ENCODE assay signal across 10 mouse cellular contexts in the genomic region with DNA sequence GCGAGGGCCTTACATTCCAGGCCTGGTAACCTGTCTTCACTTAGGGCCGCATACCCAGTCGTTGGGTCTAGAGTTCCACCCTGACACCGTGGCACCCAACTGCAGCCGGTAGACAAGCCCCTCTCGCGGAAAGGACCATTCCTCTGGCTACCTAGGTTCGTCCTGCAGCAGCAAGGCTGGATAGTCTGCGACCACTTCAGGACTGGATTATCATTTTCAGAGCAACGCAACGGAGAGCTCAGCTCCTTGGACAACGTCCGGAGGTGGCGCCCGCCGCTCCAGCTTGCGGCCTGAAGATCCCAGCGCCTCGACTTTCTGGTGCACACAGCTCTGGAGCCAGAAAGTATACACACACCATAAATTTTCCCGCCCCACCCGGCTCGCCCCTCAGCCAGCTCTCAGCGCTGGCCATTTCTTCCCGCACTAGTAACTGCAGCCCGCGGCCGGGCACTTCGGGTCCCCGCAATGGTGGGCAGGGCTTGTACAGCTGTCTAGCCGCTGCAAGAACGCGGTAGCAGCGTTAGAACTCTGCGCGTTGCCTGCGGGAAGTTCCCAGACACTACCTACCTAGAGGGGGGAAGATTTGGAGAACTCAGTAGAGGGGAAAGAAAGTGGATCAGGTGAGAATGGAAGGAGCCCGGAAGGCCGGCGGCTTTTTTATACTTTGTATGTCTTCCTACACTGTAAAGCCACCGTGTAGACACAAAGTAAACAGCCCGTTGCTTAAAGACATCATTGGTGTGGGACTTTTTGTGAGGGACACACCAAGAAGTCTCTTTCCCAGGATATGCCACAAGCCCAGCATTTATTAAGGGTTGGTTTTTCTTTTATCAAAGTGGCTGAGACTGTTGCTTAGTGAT. TPM values are rescaled to one million over a fixed set of nuclear protein-coding genes. Genes with fewer than 3 reads are reported as not detected.
DNase-seq lines count a peak whose midpoint lies in the region; ATAC-seq and TF ChIP-seq lines count a peak whose summit lies in the region.
"Had no signal": no experiment of that assay in that cellular context is flagged by ENCODE, and none has a peak within 500 bp of the region (broad histone marks: within the 10 kb centered on the region; RNA-seq: fewer than 3 reads in every experiment).

No protein-coding gene starts in this region.

- 7% methylated on average over 41 of the region's 41 CpGs for WGBS in lung, embryonic 15.5 days
- 11% methylated on average over 41 of the region's 41 CpGs for WGBS in lung, adult 2 months
- 1% methylated on average over 41 of the region's 41 CpGs for WGBS in limb, embryonic 14.5 days
- WGBS in neural tube, embryonic 15.5 days = under 1% methylated on average over 41 of the region's 41 CpGs

- H3K27me3 ChIP-seq in lung, embryonic 15.5 days = peaks cover 100% of the 10 kb centered on the region
- peaks cover 99% of the 10 kb centered on the region for H3K27me3 ChIP-seq in limb, embryonic 14.5 days (ENCODE audit: control insufficient read depth, insufficient read depth, low read length)
- peaks cover 95% of the 10 kb centered on the region for H3K27me3 ChIP-seq in neural tube, embryonic 15.5 days (replicated peaks)

- H3K4me1 ChIP-seq in lung, embryonic 15.5 days = peaks cover 6% of the 10 kb centered on the region
- H3K4me1 ChIP-seq in lung, adult 2 months (ENCODE audit: control insufficient read depth, insufficient read depth, low read length) = no peaks in the 10 kb centered on the region
- no peaks in the 10 kb centered on the region for H3K4me1 ChIP-seq in limb, embryonic 14.5 days (ENCODE audit: control insufficient read depth, insufficient read depth, low read length)
- peaks cover 10% of the 10 kb centered on the region; the same call in 1 of the 2 replicates for H3K4me1 ChIP-seq in neural tube, embryonic 15.5 days

- H3K27ac ChIP-seq in lung, embryonic 15.5 days = no peak overlapping the region
- no peak overlapping the region for H3K27ac ChIP-seq in limb, embryonic 14.5 days (replicated peaks; ENCODE audit: low read depth, low read length)
- H3K27ac ChIP-seq in neural tube, embryonic 15.5 days (replicated peaks) = no peak overlapping the region
- H3K27ac ChIP-seq: heart, adult 2 months had no signal

- no peak for TF ChIP-seq POLR2A in lung, adult 2 months (IDR thresholded peaks at IDR 0.05; ENCODE audit: borderline replicate concordance, extremely low read depth, low read depth, low read length)
- TF ChIP-seq POLR2A in limb, embryonic 14.5 days (IDR thresholded peaks at IDR 0.05; ENCODE audit: borderline replicate concordance, extremely low read depth, insufficient read depth, insufficient read length) = no peak

- no peak for ATAC-seq in lung, embryonic 15.5 days (ENCODE audit: borderline replicate concordance, extremely low read depth, low FRiP score, low TSS enrichment)
- ATAC-seq in limb, embryonic 14.5 days (ENCODE audit: low FRiP score, low read depth) = no peak
- ATAC-seq in neural tube, embryonic 15.5 days (ENCODE audit: low FRiP score) = no peak

- peak overlapping the region; percentile 56 for H3K4me2 ChIP-seq in lung, embryonic 15.5 days
- 0 out of 2 replicates have a peak overlapping the region, but pooled peaks have one; percentile 22 for H3K4me2 ChIP-seq in limb, embryonic 14.5 days (replicated peaks; ENCODE audit: low read depth, low read length, severe bottlenecking)
- peak overlapping the region; percentile 31 for H3K4me2 ChIP-seq in neural tube, embryonic 15.5 days

- H3K36me3 ChIP-seq in lung, embryonic 15.5 days = no peaks in the 10 kb centered on the region
- no peaks in the 10 kb centered on the region for H3K36me3 ChIP-seq in limb, embryonic 14.5 days (ENCODE audit: control insufficient read depth, insufficient read depth, low read length)
- no peaks in the 10 kb centered on the region for H3K36me3 ChIP-seq in neural tube, embryonic 15.5 days

- TF ChIP-seq CTCF in lung, adult 2 months (IDR thresholded peaks at IDR 0.05; ENCODE audit: insufficient read depth, low read length) = no peak

- H3K9me3 ChIP-seq in lung, embryonic 15.5 days = no peaks in the 10 kb centered on the region
- H3K9me3 ChIP-seq in limb, embryonic 14.5 days (ENCODE audit: control insufficient read depth, low read length) = no peaks in the 10 kb centered on the region
- no peaks in the 10 kb centered on the region for H3K9me3 ChIP-seq in neural tube, embryonic 15.5 days (replicated peaks)

- peak overlapping the region; percentile 28 for H3K4me3 ChIP-seq in lung, embryonic 15.5 days
- H3K4me3 ChIP-seq in lung, adult 2 months (replicated peaks; ENCODE audit: extremely low read depth, low read depth, low read length) = no peak overlapping the region
- peak overlapping the region; percentile 18 for H3K4me3 ChIP-seq in limb, embryonic 14.5 days (replicated peaks; ENCODE audit: low read length)
- H3K4me3 ChIP-seq in neural tube, embryonic 15.5 days (replicated peaks) = 0 out of 2 replicates have a peak overlapping the region, but pooled peaks have one; percentile 12
- H3K4me3 ChIP-seq: heart, adult 2 months had no signal

- DNase-seq in adrenal gland, postnatal 10 days = peak; percentile 15
- DNase-seq in adrenal gland, postnatal 4 days (ENCODE audit: low spot score in 2 of 2) = no peak
- DNase-seq in lung, adult 2 months = no peak
- no peak for DNase-seq in limb, embryonic 14.5 days (ENCODE audit: low spot score)
- no peak for DNase-seq in natural killer cell, adult 2 months (ENCODE audit: low spot score in 2 of 2)
- DNase-seq in frontal cortex, adult 2 months (ENCODE audit: extremely low spot score in 1 of 2, low spot score in 1 of 2) = no peak
- DNase-seq: cerebellum, postnatal 25 days had no signal

- H3K9ac ChIP-seq in lung, embryonic 15.5 days = no peak overlapping the region
- no peak overlapping the region for H3K9ac ChIP-seq in limb, embryonic 14.5 days (ENCODE audit: low read depth, low read length, severe bottlenecking)
- no peak overlapping the region for H3K9ac ChIP-seq in neural tube, embryonic 15.5 days (replicated peaks)

RNA-seq across cellular contexts. Expression of gene Hlx, which starts 13.9 kb away (rescaled TPM):
- total RNA-seq in adrenal gland, postnatal 10 days (2021) = 10 to 100 TPM; 40.7 to 47.8 TPM
- 10 to 100 TPM; 26.6 to 27.3 TPM for total RNA-seq in adrenal gland, postnatal 4 days (2021)
- polyA plus RNA-seq in lung, embryonic 15.5 days (2015; fragmentation: Nextera tagmentation; extraction: Ambion mirVana) = 32.5 and 34.1 TPM in 2 replicates
- 72.0 and 77.7 TPM in 2 replicates for polyA plus RNA-seq in lung, adult 2 months (2012; rRNA removed)
- 16.2 and 24.4 TPM in 2 replicates for polyA plus RNA-seq in limb, embryonic 14.5 days (2012; rRNA removed)
- polyA plus RNA-seq in limb, embryonic 14.5 days (2014; fragmentation: Nextera tagmentation; extraction: Ambion mirVana) = 21.8 and 23.7 TPM in 2 replicates
- 2.6 and 7.9 TPM in 2 replicates for polyA plus RNA-seq in neural tube, embryonic 15.5 days (2015; fragmentation: Nextera tagmentation; extraction: Ambion mirVana)
- polyA plus RNA-seq in frontal cortex, adult 2 months (2012; rRNA removed) = 0.76 and 0.96 TPM in 2 replicates
